Mouse (Mus musculus): ENCODE data around the gene Msh6. TPM values are rescaled to one million over a fixed set of nuclear protein-coding genes. Genes with fewer than 3 reads are reported as not detected.
A peak's percentile ranks its signal among the peaks of the same experiment; 100 is the strongest.
"Not testable (repeated sequence)": the region's sequence is repeated elsewhere in the genome, so short reads cannot be mapped to it uniquely, and the experiment has no call there.

The Msh6 gene
- total RNA-seq, 2 experiments from 2014 or later, result 12.6 to 14.0 TPM

GRCm38 (mm10) chr17:87976927-87977326, 2.1 kb downstream of the Msh6 start:
- DNase-seq (ENCODE audit: low spot score in 2 of 2), result not testable (repeated sequence)

GRCm38 (mm10) chr17:87979696-87980095, 4.8 kb downstream of the Msh6 start:
- not testable (repeated sequence) for DNase-seq (ENCODE audit: low spot score in 2 of 2)

GRCm38 (mm10) chr17:87982112-87982511, 7.2 kb downstream of the Msh6 start:
- DNase-seq (ENCODE audit: low spot score in 2 of 2), result no peak

GRCm38 (mm10) chr17:87983313-87983712, 8.5 kb downstream of the Msh6 start:
- no peak for DNase-seq (ENCODE audit: low spot score in 2 of 2)

GRCm38 (mm10) chr17:87984440-87985214, 9.8 kb downstream of the Msh6 start:
- DNase-seq (ENCODE audit: low spot score in 2 of 2), result no peak

- no peak for DNase-seq (ENCODE audit: low spot score in 2 of 2)
Observed at GRCm38 (mm10) chr17:87985916-87986315, 11.1 kb downstream of the Msh6 start.

- no peak for DNase-seq (ENCODE audit: low spot score in 2 of 2)
Observed at GRCm38 (mm10) chr17:87987507-87987906, 12.6 kb downstream of the Msh6 start.

- DNase-seq (ENCODE audit: low spot score in 2 of 2), result no peak
Observed at GRCm38 (mm10) chr17:87992154-87992553, 17.3 kb downstream of the Msh6 start.

GRCm38 (mm10) chr17:87993338-87993737, 18.5 kb downstream of the Msh6 start:
- DNase-seq (ENCODE audit: low spot score in 2 of 2), result no peak

GRCm38 (mm10) chr17:87997808-87998207, 22.9 kb downstream of the Msh6 start:
- no peak for DNase-seq (ENCODE audit: low spot score in 2 of 2)

- DNase-seq (ENCODE audit: low spot score in 2 of 2), result no peak
Observed at GRCm38 (mm10) chr17:88004892-88005291, 30.0 kb downstream of the Msh6 start.

- no peak for DNase-seq (ENCODE audit: low spot score in 2 of 2)
Observed at GRCm38 (mm10) chr17:88006956-88007355, 32.1 kb downstream of the Msh6 start.

GRCm38 (mm10) chr17:88014456-88014855, 39.6 kb downstream of the Msh6 start:
- DNase-seq (ENCODE audit: low spot score in 2 of 2), result no peak

GRCm38 (mm10) chr17:88016027-88016426, 41.2 kb downstream of the Msh6 start:
- not testable (repeated sequence) for DNase-seq (ENCODE audit: low spot score in 2 of 2)

- no peak for DNase-seq (ENCODE audit: low spot score in 2 of 2)
Observed at GRCm38 (mm10) chr17:88023924-88024323, 49.1 kb downstream of the Msh6 start.

GRCm38 (mm10) chr17:88025227-88025626, 50.4 kb downstream of the Msh6 start:
- DNase-seq (ENCODE audit: low spot score in 2 of 2), result peak; percentile 31 to 38

- no peak for DNase-seq (ENCODE audit: low spot score in 2 of 2)
Observed at GRCm38 (mm10) chr17:88029194-88029970, 54.5 kb downstream of the Msh6 start.

- no peak for DNase-seq (ENCODE audit: low spot score in 2 of 2)
Observed at GRCm38 (mm10) chr17:88031755-88032154, 56.9 kb downstream of the Msh6 start.

GRCm38 (mm10) chr17:88034418-88034817, 59.6 kb downstream of the Msh6 start:
- no peak for DNase-seq (ENCODE audit: low spot score in 2 of 2)

Data from adrenal gland, adult 18-20 months (tissue).